Mouse (Mus musculus): ENCODE results near the gene Msi1.

Msi1 gene

DNA sequence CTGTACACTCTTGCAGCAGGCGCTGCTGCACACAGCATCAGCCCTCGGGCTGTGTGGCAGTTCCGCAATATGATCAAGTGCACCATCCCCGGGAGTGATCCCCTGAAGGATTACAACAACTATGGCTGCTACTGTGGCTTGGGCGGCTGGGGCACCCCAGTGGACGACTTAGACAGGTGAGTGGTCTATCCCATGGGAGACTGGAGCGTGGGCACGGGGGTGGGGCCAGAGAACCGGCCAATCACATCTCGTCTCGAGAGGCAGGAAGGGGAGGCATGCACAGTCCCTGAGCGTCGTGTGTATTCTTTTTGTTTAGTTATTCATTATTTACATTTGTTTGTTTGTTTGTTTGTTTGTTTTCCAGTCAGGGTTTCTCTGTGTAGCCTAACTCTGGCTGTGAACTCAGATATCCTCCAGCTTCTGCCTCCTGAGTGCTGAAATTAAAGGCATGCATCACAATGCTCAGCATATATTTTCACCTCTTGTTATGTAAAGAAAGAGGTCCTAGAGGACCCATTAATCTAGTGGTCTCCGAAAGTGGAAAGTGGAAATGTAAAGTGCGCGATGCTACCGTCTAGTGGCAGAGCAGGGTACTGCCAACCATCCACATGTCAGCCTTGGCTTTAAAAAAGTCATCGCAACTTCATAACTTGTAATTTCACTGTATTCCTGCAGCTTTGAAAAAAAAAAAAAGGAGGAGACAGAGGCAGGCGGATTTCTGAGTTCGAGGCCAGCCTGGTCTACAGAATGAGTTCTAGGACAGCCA lies 41.5 kb downstream of the Msi1 start:
- DNase-seq = peak; percentile 66

- DNase-seq = no peak
These were observed 43.8 kb downstream of the Msi1 start for GRCm38 (mm10) chr5:115473191-115473590.

GRCm38 (mm10) chr5:115474174-115474828 lies 44.9 kb downstream of the Msi1 start:
- no peak for DNase-seq

GRCm38 (mm10) chr5:115475337-115476106 lies 46.1 kb downstream of the Msi1 start:
- DNase-seq = peak; percentile 93

GRCm38 (mm10) chr5:115476107-115476727 lies 46.8 kb downstream of the Msi1 start:
- DNase-seq = no peak

DNA sequence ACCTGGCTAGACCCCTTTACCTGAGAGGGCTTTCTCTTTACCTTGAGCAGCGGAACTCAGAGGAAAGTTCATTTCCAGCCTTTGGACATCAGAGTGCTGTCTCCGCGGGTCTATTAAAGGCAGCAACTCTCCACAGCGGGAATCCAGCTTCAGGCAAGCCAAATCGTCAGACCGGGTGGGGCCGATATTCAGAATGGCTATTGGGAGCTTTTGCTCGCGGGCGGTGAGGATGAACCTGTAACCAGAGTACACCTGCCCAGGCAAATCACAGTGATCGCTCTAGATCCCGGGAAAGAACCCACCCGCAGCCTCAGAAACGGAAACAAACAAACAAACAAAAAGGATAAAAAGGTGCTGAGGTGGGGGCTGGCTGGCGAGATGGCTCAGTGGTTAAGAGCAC lies 50.2 kb downstream of the Msi1 start:
- DNase-seq = no peak

- no peak for DNase-seq
These were observed 50.7 kb downstream of the Msi1 start for GRCm38 (mm10) chr5:115480101-115480500.

DNA sequence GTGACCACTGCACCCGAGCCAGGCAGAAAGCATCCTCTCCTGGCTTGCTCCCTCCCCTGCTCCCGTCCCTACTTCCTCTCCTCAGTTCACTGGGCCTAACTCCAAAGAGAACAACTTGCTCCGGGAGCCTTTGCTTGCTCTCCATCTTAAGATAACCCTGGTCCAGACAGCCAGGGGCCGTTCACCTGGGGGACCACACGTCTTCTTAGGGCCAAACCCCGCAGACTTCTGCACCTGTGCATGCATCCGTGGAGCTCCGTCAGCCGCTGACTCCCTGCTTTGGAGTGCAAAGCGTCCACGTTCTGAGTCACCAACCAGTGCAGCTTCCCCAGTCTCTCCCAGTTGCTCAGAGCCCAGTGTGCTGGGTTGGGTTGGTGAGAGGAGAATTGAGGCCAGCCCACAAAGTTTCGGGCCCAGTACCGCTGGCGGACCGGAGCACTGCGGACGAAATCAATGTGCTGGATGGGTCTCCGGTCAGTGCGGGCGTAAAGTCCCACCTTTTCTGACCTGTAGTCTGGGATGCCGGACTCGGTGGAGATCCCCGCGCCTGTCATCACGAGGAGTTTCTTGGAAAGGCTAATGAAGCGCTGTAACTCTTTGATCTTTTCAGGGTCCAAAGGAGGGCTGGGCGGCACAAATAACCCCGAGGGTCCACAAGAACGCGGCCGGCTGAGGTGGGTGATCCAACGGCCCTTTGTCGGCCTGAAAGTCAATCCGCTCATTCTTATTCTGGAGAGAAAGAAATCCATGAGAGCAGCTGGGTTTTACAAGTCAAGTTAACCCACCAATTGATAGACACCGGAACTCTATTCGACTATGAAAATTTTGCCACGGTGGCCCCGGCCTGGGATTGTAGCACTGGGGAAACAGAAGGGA lies 53.2 kb downstream of the Msi1 start:
- no peak for DNase-seq

GRCm38 (mm10) chr5:115483385-115483784 lies 54.0 kb downstream of the Msi1 start:
- no peak for DNase-seq

GRCm38 (mm10) chr5:115483947-115484920 lies 54.8 kb downstream of the Msi1 start, which contains the start of gene Sirt4:
TSS of gene Sirt4 (minus strand) at chr5:115484725.
- peak; percentile 98 for DNase-seq

- no peak for DNase-seq
These were observed 55.6 kb downstream of the Msi1 start for GRCm38 (mm10) chr5:115484996-115485395.

GRCm38 (mm10) chr5:115485489-115486205 lies 56.2 kb downstream of the Msi1 start:
- no peak for DNase-seq

DNA sequence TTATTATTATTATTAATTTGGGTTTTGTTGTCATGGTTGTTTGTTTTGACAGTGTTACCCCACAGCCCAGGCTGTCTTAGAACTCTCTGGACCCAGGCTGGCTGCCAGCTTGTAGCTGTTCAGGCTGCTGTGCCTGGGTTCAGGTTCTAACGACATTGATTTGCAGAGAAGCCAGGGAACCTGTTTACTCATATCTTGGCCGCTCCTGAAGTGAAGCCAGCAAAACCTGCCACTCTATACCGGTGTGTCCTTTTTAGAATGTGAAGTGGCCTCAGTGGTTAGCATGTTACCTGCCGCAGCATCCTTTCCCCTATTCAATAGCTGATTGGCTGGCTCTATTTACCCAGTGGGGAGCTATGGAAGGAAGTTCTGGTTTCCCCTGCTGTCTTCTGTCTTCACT lies 57.3 kb downstream of the Msi1 start:
- DNase-seq = no peak

DNA sequence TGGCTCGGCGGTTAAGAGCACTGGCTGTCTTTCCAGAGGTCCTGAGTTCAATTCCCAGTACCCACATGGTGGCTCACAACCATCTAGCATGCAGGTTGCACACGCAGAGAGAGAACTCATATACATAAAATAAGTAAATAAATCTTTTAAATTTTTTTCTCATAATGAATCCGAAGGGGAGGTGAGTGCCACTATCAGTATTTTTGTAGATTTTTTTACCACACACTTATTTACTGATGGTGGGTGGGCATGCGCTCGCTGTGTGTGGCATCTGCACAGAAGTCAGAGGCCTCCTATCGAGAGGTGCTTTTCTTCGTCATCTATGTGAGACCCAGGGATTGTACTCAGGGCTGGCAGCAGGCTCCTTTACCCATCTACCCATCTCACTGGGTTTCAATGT lies 58.0 kb downstream of the Msi1 start:
- no peak for DNase-seq

DNA sequence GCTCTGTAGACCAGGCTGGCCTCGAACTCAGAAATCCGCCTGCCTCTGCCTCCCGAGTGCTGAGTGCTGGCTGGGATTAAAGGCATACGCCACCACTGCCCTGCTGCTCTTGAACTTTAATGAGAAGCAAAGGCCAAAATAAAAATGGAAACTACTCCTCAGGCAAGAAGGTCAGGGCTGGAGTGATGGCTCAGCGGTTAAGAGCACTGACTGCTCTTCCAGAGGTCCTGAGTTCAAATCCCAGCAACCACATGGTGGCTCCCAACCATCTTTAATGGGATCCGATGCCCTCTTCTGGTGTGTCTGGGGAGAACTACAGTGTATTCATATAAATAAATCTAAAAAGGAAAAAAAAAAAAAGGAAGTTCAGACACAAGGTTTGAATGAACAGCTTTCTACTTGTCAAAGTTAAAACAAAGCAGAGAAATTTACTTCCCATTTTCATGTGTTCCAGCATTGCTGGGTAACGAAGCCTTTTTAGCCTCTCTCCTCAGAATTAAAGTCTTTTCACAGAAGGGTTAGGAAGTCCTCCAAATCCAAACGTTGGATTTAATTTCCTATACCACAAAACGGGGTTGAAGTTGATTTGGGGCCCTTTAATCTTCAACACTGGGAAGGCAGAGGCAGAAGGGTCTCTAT lies 58.7 kb downstream of the Msi1 start:
- DNase-seq = no peak

GRCm38 (mm10) chr5:115488841-115489698 lies 59.7 kb downstream of the Msi1 start:
- no peak for DNase-seq

GRCm38 (mm10) chr5:115489699-115490637 lies 60.6 kb downstream of the Msi1 start:
- peak; percentile 99 for DNase-seq

DNA sequence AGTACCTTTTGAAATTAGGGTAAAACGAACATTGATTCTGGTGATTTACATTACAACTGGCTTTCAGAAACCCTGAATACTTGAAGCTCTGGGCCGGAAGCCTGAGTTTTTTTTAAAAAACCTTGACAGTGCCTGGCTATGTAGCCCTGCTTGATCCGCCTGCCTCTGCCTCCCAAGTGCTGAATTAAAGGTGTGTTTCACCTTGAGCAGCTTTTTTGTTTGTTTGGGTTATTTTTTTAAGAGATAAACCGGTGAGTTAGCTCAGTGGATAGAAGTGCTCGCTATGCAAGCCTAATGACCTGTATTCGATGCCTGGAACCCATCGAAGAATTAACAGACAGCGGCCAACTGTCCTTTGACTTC lies 61.2 kb downstream of the Msi1 start:
- no peak for DNase-seq
